Mouse (Mus musculus): ENCODE data around the gene Hsfy2.

DNA sequence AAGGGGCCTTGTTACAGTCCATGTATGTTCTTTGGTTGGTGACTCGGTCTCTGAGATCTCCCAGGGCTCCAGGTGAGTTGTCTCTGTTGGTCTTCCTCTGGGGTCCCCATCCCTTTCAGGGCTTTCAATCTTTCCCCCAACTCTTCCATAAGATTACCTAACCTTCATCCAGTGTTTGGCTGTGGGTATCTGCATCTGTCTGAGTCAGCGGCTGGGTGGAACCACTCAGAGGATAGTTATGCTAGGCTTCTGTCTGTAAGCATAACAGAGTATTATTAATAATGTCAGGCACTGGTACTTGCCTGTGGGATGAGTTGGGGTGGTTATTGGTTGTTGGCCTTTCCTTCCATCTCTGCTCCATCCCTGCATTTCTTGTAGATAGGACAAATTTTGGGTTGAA, 44.0 kb upstream of the Hsfy2 start:
- TF ChIP-seq CTCF (IDR thresholded peaks at IDR 0.05; ENCODE audit: control insufficient read depth, insufficient read depth, insufficient read length) (no peak), MYOD1 (IDR thresholded peaks at IDR 0.05; ENCODE audit: control insufficient read depth, insufficient read length, low read depth) (no peak), USF1 (IDR thresholded peaks at IDR 0.05; ENCODE audit: low read depth) (no peak)

Measured in C2C12 (cell line).